Mouse (Mus musculus) myocyte (in vitro differentiated cells): ENCODE measurements around the gene Rnaseh2a.
A peak's percentile ranks its signal among the peaks of the same experiment; 100 is the strongest.

Source experiments
- CEBPB ChIP-seq: IDR thresholded peaks from 2 replicates; pipeline ENCODE4 v1.6.1; 2011; ENCODE audit warnings: mild to moderate bottlenecking, moderate library complexity; ENCODE audit not compliant: poor library complexity, insufficient read depth, severe bottlenecking
- E2F4 ChIP-seq: IDR thresholded peaks from one replicate; pipeline ENCODE4 v1.6.1; 2011; ENCODE audit warnings: mild to moderate bottlenecking, control low read depth, moderate library complexity; ENCODE audit not compliant: insufficient read depth
- MAX ChIP-seq: IDR thresholded peaks from one replicate; pipeline ENCODE4 v1.6.1; 2011; ENCODE audit warnings: low read depth, mild to moderate bottlenecking, control low read depth
- MYOG ChIP-seq, 3 experiments: IDR thresholded peaks; one replicate each; pipeline ENCODE4 v1.6.1; 2011; ENCODE audit warnings: control low read depth in 2 of 3, low read depth in 2 of 3, mild to moderate bottlenecking in 2 of 3; ENCODE audit not compliant: insufficient read length in 2 of 3, control insufficient read depth in 1 of 3, insufficient read depth in 1 of 3
- POLR2A ChIP-seq: IDR thresholded peaks from one replicate; pipeline ENCODE4 v1.6.1; 2011; ENCODE audit warnings: low read depth, mild to moderate bottlenecking, control low read depth, moderate library complexity; ENCODE audit not compliant: insufficient read length
- POLR2AphosphoS2 ChIP-seq: IDR thresholded peaks from one replicate; pipeline ENCODE4 v1.6.1; 2011; ENCODE audit warnings: low read depth, control low read depth; ENCODE audit not compliant: insufficient read length
- TCF12 ChIP-seq: IDR thresholded peaks from one replicate; pipeline ENCODE4 v1.6.1; 2011; ENCODE audit warnings: mild to moderate bottlenecking, control low read depth; ENCODE audit not compliant: poor library complexity, insufficient read depth, severe bottlenecking
- TCF3 ChIP-seq: IDR thresholded peaks from one replicate; pipeline ENCODE4 v1.6.1; 2011; ENCODE audit warnings: low read depth, control low read depth; ENCODE audit not compliant: insufficient read length
- USF1 ChIP-seq: IDR thresholded peaks from one replicate; pipeline ENCODE4 v1.6.1; 2011; ENCODE audit warnings: low read depth, mild to moderate bottlenecking, control low read depth, moderate library complexity

DNA sequence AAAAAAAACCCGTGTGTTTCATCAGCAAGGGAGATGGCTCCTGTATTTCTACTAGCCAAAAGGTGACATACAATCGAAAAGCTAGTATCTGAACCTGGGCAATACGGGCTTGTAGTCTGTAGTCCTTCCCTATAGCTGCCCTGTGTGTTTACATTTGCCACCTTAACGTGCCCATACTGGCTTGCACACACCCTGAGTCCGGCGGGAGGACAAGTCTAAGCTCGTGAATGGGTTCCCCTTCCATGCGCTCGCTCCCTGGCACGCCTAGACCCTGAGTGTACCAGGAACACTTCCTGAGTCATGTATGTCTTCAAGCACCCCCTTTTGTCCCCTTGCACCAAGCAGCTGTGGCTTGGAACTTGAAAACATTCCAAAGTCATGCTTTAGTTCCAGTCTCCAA lies 47.2 kb upstream of the Rnaseh2a start:
- no peak for TF ChIP-seq POLR2A
- no peak for TF ChIP-seq CEBPB
- TF ChIP-seq MYOG (IDR thresholded peaks at IDR 0.05; ENCODE audit: control insufficient read depth in 1 of 3, insufficient read depth in 1 of 3, insufficient read length in 2 of 3, low read depth in 2 of 3), result no peak
- no peak for TF ChIP-seq USF1
- no peak for TF ChIP-seq MAX
- TF ChIP-seq E2F4, result no peak
- TF ChIP-seq TCF3, result no peak
- no peak for TF ChIP-seq TCF12
- TF ChIP-seq POLR2AphosphoS2, result peak; percentile 36
